Mouse (Mus musculus): Measurements from ENCODE around the gene Ly6c1. TPM values are rescaled to one million over a fixed set of nuclear protein-coding genes. Genes with fewer than 3 reads are reported as not detected.
"Not testable (repeated sequence)": the region's sequence is repeated elsewhere in the genome, so short reads cannot be mapped to it uniquely, and the experiment has no call there.

Gene Ly6c1
- not detected in 2 replicates for polyA plus RNA-seq (2012; ENCODE audit: insufficient read depth, insufficient read length, low replicate concordance, missing spikeins)

DNA sequence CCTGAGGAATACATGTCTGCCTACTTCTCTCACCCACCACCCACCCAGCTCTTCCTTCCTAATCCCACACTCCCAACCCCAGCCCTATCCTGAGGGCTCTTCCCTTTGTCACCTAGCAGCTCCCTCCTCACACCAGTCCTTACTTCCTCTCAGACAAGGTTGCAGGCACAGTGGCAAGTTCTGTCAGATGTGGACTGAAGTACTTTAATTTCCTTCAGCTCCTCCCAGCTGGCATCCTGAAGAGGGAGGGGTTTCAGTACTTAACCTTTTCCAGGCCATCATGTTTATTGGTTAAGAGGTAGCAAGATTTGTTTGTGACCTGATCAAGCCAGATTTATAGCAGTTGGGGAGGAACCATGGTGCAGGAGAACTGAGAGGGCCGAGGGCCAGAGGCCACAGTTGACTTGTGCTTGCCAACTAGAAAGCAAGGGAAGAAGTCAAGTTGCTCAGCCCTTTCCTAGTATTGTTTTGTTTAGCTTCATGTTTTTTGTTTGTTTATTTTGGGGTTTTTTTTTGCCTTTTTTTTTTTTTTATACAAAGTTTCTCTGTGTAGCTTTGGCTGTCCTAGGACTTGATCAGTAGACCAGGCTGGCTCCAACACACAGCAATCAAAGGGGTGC, at the start of gene Ly6c1:
Gene Ly6c1 (minus strand): TSS at position 189 of the 620 bp plus-strand sequence.
- not testable (repeated sequence) for H3K4me3 ChIP-seq (ENCODE audit: insufficient read depth, low read depth, low read length); H3K4me1 ChIP-seq (ENCODE audit: control insufficient read depth, insufficient read depth, low read length); H3K27ac ChIP-seq (ENCODE audit: insufficient read depth, low read depth, low read length)
- WGBS: 93% methylated on average over 1 of the region's 1 CpGs

DNA sequence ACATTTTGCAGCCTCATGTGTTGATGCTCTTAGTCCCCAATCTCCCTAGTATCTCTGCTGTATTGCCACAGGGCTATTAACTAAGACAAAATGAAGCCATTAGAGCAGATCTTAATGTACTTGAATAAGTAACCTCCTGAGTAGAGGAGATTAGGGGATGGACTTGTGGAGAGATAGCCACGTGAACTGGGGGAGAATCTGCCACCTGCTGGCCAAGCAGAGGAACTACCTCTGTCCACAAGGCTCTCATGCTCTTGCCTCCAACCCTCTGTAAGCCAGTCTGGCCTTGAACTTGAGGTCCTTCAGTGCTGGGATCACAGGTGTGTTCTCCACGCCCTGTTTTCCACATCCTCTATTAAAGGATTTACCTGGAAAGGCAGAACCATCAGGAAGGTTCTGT, 39.4 kb upstream of the Ly6c1 start:
- H3K27ac ChIP-seq (ENCODE audit: insufficient read depth, low read depth, low read length); H3K4me1 ChIP-seq (ENCODE audit: control insufficient read depth, insufficient read depth, low read length); H3K4me3 ChIP-seq (ENCODE audit: insufficient read depth, low read depth, low read length): not testable (repeated sequence)
- 15% methylated on average over 2 of the region's 2 CpGs for WGBS

DNA sequence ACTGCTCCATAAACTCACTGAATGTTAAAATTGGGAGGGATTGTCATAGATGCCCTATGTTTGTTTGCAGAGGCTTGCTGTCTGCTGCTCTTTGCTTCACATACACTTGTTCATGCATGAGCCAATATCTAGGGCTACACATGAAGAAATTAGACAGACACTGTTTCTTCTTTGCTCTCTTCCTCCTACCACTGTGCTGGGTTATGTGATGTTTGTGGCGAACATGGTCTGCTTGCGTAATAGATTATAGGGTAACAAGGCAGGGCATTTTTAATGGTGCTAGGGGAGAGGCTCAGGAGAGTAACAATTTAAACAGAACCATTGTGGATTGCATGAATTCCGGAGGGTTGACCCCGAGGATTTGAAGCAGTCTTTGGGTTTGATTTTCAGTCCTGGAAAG, 21.3 kb upstream of the Ly6c1 start:
- Histone ChIP-seq H3K27ac (ENCODE audit: insufficient read depth, low read depth, low read length) (no peak overlapping the region), H3K4me3 (ENCODE audit: insufficient read depth, low read depth, low read length) (no peak overlapping the region), H3K4me1 (ENCODE audit: control insufficient read depth, insufficient read depth, low read length) (no peaks in the 10 kb centered on the region)
- TF ChIP-seq POLR2A (IDR thresholded peaks at IDR 0.05; ENCODE audit: insufficient read depth, low read depth, low read length) (no peak), CTCF (IDR thresholded peaks at IDR 0.05; ENCODE audit: insufficient read depth, low read depth, low read length) (no peak)
- WGBS: 87% methylated on average over 4 of the region's 4 CpGs

DNA sequence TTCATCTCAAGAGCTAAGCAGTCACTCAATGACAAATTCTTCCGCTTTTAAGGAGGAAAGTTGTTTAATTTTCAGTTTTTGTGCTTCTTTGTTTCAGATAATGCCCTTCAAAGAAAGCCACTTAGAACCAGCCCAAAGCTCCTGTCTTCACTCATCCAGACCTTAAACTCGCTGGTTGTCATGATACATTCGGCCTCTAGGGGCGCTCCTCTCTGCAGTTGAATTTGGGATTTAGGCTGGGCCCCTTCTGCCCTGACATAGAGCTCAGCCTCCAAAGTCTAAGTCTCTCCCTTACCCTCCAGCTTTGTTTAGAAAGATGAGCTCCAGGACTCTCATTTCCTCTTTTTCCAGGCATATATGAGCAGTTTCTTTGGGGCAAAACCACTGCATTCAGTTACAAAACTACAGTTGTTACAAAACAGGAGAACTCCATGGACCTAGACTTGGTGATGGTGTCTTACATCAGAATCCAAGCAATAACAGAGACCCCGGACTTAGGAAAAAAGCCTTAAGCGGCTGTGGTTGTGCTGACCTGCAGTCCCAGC, 13.5 kb upstream of the Ly6c1 start:
- not testable (repeated sequence) for H3K4me3 ChIP-seq (ENCODE audit: insufficient read depth, low read depth, low read length); H3K4me1 ChIP-seq (ENCODE audit: control insufficient read depth, insufficient read depth, low read length); H3K27ac ChIP-seq (ENCODE audit: insufficient read depth, low read depth, low read length)
- 42% methylated on average over 6 of the region's 6 CpGs for WGBS
- peak; percentile 18; the same call in 1 of the 2 replicates for TF ChIP-seq CTCF (IDR thresholded peaks at IDR 0.05; ENCODE audit: insufficient read depth, low read depth, low read length)

DNA sequence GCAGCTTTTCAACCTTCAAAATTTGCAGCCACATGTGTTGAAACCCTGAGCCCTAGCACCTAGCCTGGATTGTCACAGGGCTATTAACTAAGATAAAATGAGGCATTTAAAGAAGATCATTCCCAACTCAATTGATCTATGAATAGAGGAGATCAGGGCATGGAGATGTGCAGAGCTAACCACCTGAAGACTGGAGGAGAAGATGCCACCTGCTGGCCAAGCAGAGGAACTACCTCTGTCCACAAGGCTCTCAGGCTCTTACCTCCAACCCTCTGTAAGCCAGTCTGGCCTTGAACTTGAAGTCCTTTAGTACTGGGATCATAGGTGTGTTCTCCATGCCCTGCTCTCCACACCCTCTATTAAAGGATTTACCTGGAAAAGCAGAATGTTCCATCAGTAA, 11.9 kb upstream of the Ly6c1 start:
- no peak for TF ChIP-seq POLR2A (IDR thresholded peaks at IDR 0.05; ENCODE audit: insufficient read depth, low read depth, low read length)
- TF ChIP-seq CTCF (IDR thresholded peaks at IDR 0.05; ENCODE audit: insufficient read depth, low read depth, low read length): no peak

DNA sequence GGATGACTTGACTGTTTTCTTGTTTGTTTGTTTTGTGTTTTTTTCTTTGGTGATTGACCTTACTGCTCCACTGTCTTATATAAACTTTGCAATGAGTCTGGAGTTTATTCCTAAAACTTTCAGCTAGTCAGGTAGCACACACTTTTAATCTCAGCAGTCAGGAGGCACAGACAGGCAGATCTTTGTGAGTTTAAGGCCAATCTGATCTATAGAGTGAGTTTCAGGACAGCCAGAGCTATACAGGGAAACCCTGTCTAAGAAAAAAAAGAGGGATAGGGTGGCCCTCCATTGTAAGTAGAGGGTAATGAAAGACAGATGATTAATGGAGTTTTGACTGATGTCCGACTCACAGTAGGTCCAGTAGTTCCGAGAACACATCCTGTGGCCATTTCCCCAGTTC, 7.4 kb upstream of the Ly6c1 start:
- no peak overlapping the region for H3K4me3 ChIP-seq (ENCODE audit: insufficient read depth, low read depth, low read length)
- no peak overlapping the region for H3K27ac ChIP-seq (ENCODE audit: insufficient read depth, low read depth, low read length)
- 84% methylated on average over 2 of the region's 2 CpGs for WGBS
- no peaks in the 10 kb centered on the region for H3K4me1 ChIP-seq (ENCODE audit: control insufficient read depth, insufficient read depth, low read length)
- no peak for TF ChIP-seq POLR2A (IDR thresholded peaks at IDR 0.05; ENCODE audit: insufficient read depth, low read depth, low read length)
- TF ChIP-seq CTCF (IDR thresholded peaks at IDR 0.05; ENCODE audit: insufficient read depth, low read depth, low read length): no peak

More for the DNA sequence above, 11.9 kb upstream of the Ly6c1 start:
- Histone ChIP-seq H3K27ac (ENCODE audit: insufficient read depth, low read depth, low read length) (no peak overlapping the region), H3K4me1 (ENCODE audit: control insufficient read depth, insufficient read depth, low read length) (no peaks in the 10 kb centered on the region), H3K4me3 (ENCODE audit: insufficient read depth, low read depth, low read length) (no peak overlapping the region)

DNA sequence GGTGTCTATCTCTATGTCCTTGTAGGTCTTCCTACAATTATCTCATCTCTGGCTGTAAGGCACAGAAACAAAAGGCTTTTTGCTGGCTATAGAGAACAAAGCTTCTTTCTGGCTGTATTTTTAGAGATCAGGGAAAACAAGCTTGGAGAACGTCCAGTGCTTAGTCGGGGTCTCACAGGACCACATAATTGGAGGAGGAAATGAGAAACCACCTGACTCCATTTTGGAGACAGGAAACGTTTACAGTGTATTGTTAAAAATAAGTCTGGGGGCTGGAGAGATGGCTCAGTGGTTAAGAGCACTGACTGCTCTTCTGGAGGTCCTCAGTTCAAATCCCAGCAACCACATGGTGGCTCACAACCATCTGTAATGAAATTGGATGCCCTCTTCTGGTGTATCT, 6.8 kb upstream of the Ly6c1 start:
- WGBS: 9% methylated on average over 3 of the region's 3 CpGs
- H3K4me3 ChIP-seq (ENCODE audit: insufficient read depth, low read depth, low read length); H3K4me1 ChIP-seq (ENCODE audit: control insufficient read depth, insufficient read depth, low read length); H3K27ac ChIP-seq (ENCODE audit: insufficient read depth, low read depth, low read length): not testable (repeated sequence)

DNA sequence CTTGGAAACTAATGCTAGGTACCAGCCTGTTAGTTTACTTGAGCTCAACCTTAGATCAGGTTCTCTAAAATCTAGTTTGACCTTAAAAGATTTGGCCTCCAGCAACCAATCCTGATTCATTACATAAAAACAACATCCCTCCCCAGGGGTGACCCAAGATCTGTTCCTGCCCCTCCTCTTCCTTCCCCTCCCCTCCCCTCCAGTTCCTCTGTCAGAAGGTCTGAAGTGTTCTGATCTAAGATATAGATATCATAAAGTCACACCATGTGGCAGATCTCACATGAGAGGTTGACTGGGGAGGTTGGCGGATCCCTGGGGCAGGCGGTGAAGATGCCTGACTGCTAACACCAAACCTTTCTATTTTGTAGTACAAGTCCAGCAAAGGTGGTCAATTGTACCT, 3.8 kb upstream of the Ly6c1 start:
- H3K27ac ChIP-seq (ENCODE audit: insufficient read depth, low read depth, low read length); H3K4me3 ChIP-seq (ENCODE audit: insufficient read depth, low read depth, low read length); H3K4me1 ChIP-seq (ENCODE audit: control insufficient read depth, insufficient read depth, low read length): not testable (repeated sequence)
- 98% methylated on average over 2 of the region's 2 CpGs for WGBS

DNA sequence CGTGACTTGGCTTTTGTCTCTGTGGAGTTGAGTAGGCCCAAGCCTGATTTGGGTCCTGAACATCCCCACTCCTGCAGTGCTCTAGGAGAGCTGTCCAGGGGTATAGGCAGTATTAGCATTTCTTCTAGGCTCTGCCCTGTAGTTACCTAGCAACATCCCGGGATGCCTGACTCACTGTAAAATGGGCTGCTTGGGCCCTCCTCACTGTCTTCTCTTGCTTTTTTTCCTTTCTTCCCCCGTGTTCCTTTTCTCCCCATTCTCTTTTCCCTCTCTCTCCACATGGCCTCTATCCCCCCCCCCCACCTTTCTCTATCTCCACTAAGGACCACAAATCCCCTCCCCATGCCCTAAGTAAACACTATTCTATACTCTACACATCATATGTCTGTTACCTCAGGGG, 2.5 kb upstream of the Ly6c1 start:
- WGBS: 24% methylated on average over 3 of the region's 3 CpGs
- H3K27ac ChIP-seq (ENCODE audit: insufficient read depth, low read depth, low read length); H3K4me3 ChIP-seq (ENCODE audit: insufficient read depth, low read depth, low read length); H3K4me1 ChIP-seq (ENCODE audit: control insufficient read depth, insufficient read depth, low read length): not testable (repeated sequence)

DNA sequence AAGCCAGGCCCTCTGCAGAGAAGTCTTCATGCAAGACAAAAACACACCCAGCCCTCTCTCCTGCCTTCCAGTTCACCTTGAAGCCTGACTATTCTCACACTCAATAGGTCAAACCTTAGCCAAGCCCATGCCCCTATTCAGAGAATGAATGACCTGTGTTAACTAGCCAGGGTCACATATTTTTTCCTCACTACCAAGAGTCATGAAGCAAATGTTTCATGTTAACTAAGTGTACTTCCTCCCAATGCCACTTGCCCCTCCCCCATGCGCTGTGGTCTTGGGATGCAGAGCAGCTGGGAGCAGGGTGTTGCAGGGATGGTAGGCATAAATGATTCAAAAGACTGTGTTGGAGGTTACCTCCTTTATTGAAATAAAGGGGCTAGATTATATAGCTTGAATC, 2.0 kb upstream of the Ly6c1 start:
- not testable (repeated sequence) for H3K4me3 ChIP-seq (ENCODE audit: insufficient read depth, low read depth, low read length); H3K4me1 ChIP-seq (ENCODE audit: control insufficient read depth, insufficient read depth, low read length); H3K27ac ChIP-seq (ENCODE audit: insufficient read depth, low read depth, low read length)
- 92% methylated on average over 1 of the region's 1 CpGs for WGBS

DNA sequence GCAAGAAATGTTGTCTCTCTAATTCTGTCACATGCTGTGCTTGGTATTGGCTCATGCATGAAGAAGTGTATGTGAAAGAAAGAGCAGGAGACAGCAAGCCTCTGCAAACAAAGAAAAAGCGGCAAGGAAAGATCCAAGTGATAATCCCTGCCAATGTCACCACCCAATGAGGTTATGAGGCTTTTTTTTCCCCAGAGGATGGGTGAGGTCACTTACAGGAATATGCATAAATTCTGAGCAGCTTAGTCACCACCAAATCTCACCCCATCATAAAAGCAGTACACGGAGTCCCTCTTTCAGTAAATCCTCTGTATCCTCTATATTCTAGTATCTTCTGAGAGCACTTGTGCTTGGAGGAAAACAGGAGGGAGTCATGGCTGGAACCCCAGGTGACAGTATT, 1.2 kb upstream of the Ly6c1 start:
- WGBS: 75% methylated on average over 2 of the region's 2 CpGs
- H3K4me3 ChIP-seq (ENCODE audit: insufficient read depth, low read depth, low read length); H3K4me1 ChIP-seq (ENCODE audit: control insufficient read depth, insufficient read depth, low read length); H3K27ac ChIP-seq (ENCODE audit: insufficient read depth, low read depth, low read length): not testable (repeated sequence)

DNA sequence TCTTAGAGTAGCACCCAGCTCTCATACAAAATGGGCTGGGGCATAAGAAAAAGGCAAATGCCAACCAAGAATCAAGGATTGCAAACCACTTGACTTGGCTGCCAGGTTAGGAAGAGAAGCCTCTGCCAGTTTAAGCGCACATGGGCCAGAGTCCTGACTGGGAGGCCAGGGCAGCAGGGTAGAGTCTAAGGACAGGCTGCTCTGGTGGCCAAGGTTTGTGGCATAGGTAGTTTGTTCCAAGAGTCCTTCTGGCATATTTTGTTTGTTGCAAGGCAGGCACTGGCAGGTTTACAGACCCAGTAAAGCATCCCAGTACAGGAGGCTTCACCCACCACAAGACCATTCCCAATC, 685 bp downstream of the Ly6c1 start:
- not testable (repeated sequence) for H3K4me1 ChIP-seq (ENCODE audit: control insufficient read depth, insufficient read depth, low read length); H3K4me3 ChIP-seq (ENCODE audit: insufficient read depth, low read depth, low read length); H3K27ac ChIP-seq (ENCODE audit: insufficient read depth, low read depth, low read length)
- WGBS: 93% methylated on average over 1 of the region's 1 CpGs

DNA sequence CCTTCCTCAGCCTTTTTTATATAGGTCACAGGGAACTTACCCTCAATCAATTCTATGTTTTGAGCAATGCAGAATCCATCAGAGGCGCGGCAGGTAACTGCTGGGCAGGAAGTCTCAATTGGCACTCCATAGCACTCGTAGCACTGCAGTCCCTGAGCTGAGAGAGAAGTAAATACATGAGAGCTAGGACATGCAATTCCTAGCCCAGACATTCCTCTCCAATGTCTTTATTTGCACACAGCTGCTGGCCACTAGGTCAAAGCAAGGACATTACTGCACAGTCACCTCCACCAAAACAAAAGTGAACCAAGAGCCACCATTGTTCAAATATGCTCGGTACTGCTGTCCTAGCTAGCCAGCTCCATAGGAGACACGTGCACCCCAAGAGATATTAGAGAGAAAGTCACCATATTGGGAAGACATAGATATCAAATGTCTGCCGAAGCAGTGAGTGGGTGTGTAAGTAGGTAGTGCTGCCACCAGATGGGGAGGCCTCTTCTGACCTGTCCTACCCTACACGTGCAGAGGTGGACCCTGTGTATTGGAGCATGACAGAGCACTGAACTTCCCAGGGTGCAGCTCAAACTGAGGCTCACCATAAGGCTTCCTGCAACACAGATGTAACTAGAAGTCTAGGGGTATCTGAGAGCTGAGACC, 1.2 kb downstream of the Ly6c1 start:
- H3K4me1 ChIP-seq (ENCODE audit: control insufficient read depth, insufficient read depth, low read length); H3K27ac ChIP-seq (ENCODE audit: insufficient read depth, low read depth, low read length); H3K4me3 ChIP-seq (ENCODE audit: insufficient read depth, low read depth, low read length): not testable (repeated sequence)
- WGBS: 83% methylated on average over 5 of the region's 7 CpGs

DNA sequence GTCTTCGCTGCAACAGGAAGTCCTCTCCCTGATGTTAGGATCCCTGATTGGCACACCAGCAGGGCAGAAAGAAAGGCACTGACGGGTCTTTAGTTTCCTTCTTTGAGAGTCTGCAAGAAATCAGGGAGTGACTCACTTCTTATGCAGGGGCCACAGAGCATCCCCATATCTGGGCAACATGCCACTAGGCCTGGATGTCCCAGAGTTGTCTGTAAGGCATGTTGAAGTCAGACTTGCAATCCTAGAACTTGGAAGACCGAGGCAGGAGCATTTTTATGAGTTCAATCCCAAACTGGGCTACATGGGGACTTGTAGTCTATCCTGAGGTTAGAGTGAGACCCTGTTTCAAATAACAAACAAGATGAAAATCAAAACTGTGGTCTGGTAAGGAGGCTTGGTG, 3.1 kb downstream of the Ly6c1 start:
- H3K4me3 ChIP-seq (ENCODE audit: insufficient read depth, low read depth, low read length); H3K27ac ChIP-seq (ENCODE audit: insufficient read depth, low read depth, low read length); H3K4me1 ChIP-seq (ENCODE audit: control insufficient read depth, insufficient read depth, low read length): not testable (repeated sequence)
- WGBS: 82% methylated on average over 3 of the region's 3 CpGs
